Mouse (Mus musculus) c-Kit-positive CD71-positive TER-119-negative erythroid progenitor cells, embryonic 14.5 days (primary cell): ENCODE results near the gene Cpxm2.

Experiments used
- DNase-seq: peaks from one replicate; pipeline ENCODE4 v3.0.0-alpha.2; 2013; ENCODE audit warnings: low read depth

Cpxm2 gene

DNA sequence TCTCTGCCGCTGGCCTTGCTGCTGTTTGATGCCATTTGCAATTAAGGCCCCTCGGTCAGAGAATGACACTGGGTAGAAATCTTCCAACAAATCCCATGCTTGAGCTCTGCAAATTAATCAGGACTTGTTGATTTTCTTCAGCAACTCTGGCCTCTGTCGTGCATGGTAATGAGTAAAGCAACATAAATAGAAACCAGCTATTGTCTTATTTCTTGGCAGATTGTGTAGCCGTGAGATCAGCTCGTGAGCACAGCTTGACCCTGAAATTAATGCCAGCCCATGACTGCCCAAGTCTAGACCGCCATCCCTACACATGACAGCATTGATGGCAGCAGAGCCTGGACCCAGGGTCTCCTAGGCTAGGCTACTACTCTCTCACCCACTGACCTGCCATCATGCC lies 25.9 kb downstream of the Cpxm2 start:
- DNase-seq, result no peak

DNA sequence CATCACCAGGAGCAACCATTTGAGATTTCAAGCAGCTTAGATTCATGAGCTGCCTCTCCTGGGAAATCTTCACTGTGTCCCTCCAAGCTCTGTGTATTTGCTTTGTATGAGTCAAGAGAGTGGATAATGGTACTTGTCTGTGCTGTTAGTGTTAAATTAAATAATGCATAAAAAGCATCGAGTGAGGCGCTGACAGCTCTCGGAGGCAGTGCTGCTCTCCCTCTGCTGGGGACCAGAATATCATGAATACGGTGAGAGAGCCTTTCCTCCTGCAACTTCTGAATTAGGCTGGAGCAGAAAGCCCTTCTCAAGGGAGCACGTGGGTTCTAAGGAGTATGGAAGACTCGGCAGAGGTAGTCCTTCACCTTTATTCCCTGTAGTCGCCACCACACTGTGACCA lies 29.6 kb downstream of the Cpxm2 start:
- DNase-seq, result no peak

DNA sequence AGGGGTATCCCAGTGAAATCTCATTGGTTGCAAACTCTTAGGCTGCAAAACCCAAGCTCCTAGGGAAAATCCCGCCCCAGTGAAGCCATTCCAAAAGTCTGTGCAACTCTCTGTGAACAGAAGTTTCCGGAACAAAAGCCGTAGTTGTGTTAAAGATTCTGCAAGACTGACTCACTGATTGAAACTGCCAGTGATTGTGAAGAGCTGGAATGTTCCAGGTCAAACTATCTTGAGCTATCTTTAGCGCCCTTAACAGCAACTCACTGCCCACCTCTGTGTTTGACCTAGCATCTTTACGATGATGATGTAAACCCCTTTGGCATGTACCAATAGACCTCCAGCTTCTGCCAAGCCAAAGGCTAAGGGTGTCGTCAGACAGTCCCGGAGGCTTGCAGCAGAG lies 31.3 kb downstream of the Cpxm2 start:
- no peak for DNase-seq

DNA sequence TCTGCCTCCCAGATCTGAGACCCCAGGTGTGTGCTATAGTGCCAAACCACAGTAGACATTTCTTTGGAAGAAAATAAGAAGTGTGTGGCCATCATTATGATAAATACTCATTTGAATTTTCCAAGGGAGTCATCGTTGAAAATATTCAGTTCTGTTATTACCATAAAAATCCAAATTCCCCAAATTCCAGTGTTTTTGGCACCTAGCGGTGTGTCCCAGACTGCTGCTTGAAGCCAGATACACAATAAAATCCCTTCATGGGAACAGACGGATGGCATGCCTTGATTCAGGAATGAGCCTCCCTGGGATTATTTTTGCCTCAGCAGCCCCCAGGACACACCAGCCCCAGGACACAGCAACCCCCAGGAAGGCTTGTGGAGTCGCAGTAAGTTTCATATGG lies 34.7 kb downstream of the Cpxm2 start:
- no peak for DNase-seq

DNA sequence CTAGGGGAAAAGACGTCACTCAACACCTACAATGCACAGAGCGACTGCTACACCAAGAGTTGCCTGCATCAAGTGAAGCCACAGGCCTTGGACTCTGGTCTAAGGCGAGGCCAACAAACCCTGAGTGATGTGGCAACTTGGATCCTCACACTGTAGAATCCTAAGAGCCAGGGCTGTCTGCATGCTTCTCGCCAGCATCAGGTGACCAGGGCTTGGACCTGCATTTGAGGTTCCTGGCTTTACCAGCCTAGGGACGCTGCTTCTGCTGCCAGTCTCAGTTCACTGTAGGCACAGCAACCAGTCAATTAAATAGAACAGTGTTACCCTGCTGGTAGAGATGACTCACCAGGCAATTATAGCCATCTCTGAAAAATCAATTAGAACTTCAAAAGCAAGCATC lies 42.8 kb downstream of the Cpxm2 start:
- DNase-seq, result no peak

DNA sequence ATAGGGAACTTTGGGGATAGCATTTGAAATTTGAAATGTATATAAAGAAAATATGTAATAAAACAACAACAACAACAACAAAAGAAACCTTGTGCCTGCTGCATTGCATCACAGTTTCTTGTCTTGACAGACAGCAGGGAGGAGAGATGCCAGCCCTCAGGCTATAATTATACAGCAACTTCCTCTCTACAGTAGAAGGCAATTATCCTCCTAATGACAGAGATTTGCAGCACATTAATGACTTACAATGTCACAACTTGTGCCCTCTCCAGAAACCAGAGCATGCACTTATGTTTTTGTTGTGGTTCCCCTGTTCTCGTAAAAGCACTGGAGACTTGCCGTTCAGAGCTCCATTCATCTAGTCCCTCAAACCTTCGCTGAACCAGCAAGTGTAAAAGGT lies 44.2 kb downstream of the Cpxm2 start:
- DNase-seq, result no peak

DNA sequence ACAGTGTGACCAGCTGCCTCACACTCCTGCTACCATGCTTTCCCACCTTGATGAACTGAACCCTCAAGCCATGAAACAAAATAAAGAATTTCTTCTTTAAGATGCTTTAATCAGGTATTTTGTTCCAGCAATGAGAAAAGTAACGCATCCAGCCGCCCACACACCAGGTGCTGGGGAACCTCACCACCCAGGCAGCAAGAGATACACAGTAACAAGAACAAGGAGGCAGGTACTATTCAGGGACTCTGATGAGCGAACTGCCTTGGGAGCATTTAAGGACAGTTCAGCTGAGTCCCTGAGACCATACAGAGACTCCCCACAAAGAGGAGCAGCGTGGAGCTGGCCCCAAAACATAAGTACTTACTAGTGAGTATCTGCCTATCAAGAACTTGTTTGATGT lies 47.6 kb downstream of the Cpxm2 start:
- no peak for DNase-seq

DNA sequence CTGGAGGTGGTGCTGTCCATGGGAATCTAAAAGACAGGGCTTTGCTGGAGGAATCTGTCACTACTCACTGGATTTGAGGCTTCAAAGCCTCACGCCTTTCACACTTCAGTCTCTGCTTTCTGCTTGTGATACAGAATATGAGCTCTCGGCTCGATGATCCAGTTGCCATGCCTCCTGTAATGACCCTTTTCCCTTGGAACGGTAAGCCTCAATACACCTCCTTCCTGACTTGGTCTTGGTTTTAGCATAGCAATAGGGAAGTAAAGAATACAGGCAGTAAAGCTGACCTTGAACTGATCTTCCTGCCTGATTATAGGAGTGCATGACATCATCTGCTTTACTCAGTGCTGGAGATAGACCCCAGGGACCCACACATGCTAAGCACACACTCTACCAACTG lies 49.2 kb downstream of the Cpxm2 start:
- no peak for DNase-seq

DNA sequence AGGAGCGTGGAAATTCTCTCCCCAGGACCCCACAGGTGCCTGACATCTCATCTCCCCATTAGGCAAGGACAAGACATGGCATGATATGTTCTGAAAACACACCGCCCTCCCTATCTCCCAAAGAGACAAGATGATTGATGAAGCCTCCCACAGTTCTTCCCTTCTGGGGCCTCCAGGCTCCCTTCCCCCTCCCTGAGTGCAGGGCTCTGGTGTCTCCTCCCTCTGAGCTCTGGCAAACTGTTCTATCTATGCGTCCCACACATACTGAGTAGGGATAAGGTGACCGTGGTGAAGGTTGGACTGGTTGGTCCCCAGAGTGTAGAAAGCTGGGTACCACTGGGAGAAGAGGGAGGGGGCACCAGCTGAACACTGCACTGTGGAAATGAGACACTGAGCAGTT lies 56.1 kb downstream of the Cpxm2 start:
- DNase-seq, result no peak

DNA sequence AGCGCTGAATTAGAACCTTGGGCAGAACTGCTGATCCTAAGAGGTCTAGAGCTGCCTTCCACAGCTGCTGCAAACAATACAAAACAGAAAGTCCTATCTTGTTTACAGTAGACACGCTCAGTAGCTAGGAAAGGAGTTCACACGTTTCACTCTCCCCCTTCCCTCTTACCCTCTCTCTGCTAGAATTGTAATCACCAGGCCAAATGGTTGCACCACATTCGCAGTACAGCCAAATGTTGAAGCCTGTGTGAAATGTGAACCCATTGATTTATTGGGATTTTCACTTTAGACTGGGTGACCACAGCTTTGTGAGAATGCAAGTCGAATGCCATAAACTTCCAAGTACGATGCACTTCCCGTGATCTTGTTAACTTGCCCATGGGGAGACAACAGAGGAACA lies 59.9 kb downstream of the Cpxm2 start:
- DNase-seq, result no peak

DNA sequence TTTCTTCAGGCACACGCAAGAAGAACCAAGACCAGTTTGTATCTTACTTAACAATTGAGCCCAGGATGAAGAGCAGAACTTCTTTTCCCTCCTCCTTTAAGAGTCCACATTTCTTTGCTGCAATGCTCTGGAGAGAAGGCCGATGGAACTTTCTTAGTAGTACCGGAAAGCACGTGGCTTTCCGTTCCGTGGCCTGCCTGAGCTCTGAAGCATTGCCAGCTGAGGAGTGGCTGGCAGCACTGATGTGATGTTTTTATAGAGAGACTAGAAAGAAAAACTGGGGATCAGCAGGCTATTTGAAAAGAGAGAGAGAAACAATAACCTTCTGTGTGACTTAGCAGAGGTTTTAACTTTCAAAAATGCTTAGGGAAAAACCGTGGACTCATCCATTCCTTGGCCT lies 63.0 kb downstream of the Cpxm2 start:
- DNase-seq, result no peak

DNA sequence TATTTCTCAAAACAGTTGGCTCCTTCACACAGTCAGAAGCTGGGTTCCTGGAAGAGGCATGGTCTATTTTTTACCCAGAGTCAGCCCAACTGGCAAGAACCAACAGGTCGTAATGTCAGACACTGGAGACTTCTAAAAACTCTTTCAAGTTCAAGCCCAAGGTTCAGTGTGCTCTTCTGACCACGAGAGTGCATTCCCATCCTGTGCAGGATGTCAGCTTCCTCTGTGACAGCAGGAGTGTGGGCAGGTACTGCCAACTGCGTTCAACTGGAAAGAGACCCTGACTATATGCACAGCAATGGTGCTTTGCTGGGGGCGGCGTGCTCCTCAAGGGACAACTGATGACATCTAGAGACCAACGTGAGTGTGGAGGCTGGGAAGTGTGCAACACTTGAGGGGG lies 65.9 kb downstream of the Cpxm2 start:
- no peak for DNase-seq

DNA sequence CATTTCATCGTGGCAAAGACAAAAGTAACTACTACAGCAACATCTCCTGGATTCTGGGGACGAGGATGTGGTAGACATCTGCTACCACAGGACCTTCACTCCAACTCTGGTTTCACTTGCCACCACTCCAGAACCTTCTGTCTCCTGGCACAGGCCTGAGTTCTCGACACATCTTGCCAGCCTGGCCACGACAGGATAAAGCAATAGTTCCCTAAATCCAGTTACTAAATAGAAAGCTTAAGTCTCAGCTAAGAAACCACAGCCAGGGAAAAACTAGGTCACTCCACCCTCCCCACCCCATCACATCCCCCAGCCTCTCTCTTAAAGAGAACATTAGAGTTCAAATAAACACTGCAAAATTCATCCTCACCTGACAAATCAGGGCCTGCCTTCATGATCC lies 66.4 kb downstream of the Cpxm2 start:
- no peak for DNase-seq

DNA sequence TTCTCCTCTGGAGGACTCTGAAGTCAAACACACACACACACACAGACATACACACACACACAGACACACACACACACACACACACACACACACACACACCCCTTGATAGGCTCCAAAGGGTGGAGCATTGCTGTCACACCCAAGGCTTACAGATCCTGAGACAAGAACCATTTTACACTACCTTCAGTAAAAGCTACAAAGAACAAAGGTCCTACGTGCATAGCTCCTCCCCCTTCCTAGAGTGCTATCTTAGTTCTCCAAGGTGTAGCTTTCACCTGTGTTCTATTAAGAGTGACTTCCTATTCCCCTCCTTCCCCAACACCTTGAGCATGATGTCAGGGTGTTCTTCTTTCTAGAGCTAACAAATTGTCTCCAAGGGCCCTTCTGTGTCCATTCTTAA lies 78.7 kb downstream of the Cpxm2 start:
- no peak for DNase-seq

DNA sequence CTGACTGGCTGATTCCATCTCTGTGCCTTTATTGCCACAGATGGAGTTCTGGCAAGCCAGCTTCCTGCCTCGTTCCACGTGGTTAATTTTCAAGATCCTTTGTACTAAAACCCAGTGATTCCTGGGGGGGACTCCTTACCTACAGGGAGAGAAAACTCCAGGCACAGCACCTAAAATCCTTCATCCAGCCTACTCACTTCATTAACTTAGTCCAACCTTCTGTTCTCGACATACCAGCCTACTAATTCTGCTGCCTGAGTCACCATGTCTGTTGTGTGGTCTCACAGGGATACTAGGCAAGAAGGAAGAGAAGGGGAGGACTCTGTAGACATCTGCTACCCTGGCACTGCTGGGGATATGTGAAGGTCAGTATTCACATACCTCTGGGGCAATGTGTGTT lies 80.0 kb downstream of the Cpxm2 start:
- no peak for DNase-seq

DNA sequence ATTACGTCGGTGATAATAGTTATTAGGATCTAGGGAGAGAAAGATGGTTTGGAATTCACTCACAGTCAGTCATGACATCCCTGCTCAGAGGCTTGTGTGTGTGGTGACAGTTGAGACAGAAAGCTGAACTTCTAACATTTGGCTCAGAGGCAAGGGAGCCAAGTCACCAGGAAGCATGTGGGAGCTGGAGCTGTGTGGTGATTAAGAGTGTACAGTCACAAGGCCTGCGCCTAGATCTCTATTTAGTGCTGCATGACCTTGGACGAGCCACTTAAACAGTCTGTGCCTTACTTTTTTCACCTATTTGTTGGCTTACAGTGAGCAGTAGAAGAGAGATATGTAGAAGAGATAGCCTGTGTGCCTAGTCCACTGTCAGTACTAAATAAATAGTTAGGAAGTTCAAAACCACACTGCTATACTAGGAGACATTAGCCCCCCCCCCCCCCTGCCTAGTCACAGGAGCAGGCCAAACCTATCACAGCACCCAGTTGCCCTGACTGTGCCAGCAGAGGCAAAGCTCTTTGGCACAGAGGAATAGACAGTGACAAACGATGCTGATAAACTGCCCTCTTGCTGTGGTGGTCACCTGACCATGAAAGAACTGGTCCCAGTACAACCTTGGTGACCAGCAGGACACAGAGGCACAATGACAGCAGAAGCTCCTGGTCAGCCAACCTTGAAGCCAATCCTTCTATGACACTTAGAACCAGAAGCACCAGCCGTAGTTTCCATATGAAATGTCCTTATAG lies 83.5 kb downstream of the Cpxm2 start:
- no peak for DNase-seq

DNA sequence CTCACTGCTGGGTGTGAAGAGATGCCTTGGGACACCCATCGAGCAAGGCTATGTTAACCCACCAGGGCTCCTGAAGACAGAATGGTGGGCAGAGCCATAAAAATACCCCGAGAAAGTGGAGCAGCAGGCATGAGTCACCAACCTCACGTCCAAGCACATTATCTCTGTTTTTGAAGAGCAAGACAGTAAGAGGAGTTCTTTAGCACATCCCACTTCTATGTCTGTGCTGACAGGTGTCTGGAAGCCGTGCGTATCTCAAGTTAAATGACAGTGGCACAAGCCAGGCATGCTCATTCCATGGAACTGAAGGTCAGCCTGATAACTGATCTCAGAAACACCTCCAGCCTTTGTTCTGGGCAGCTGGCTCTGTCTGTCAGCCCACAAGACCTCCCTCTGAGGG lies 86.6 kb downstream of the Cpxm2 start:
- no peak for DNase-seq

DNA sequence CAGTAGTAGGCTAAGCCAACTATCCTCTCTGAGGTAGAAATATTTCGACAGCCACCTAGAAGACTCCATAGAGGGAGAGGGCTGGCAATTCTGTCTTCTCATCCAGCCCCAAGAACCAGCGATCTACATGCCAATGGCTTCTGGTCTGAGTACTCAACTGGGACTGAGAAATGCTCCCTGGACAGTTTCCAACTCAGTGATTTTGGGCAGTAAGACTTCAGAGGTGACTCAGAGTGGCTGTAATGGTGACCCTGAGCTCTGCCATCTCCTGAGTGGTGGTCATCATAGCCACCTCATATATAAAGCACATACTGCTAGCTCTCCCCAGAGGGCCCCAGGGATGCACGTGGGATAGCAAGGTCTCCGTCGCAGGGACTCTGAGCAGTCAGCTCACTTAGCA lies 87.0 kb downstream of the Cpxm2 start:
- DNase-seq, result no peak

DNA sequence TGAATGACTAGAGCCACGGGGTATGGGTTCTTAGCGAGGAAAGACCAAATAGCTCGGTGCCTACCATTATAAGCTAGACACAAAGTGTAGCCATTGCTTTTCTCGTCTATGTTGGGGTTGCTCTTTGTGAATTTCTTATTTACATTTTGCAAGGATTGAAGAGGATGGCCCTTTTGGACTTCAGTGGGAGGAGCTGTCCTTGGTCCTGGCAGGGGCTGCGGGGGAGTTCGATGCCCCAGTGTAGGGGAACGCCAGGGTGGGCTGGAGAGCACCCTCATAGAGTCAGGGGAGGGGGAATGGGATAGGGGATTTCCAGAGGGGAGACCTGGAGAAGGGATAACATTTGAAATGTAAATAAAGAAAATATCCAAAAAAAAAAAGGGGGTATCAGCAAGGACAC lies 94.4 kb downstream of the Cpxm2 start:
- DNase-seq, result no peak

DNA sequence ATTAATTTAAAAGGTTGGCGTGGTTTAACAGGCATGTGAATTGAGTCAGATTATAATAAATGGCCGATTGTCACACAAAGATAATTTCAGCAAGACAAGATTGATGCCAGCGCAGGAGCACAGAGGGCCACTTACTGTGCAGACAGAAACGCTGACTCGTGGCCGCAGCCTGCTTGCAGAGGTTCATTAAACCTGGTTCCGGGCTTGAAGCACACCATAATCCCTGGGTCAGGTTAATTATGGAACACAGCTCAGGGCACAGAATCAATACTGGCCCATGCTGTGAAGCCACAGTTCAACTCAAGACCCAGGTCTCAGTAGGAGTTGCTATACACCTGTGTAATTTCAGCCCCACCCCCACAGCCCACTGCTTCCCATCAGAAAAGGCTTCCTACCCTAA lies 98.0 kb downstream of the Cpxm2 start:
- no peak for DNase-seq

DNA sequence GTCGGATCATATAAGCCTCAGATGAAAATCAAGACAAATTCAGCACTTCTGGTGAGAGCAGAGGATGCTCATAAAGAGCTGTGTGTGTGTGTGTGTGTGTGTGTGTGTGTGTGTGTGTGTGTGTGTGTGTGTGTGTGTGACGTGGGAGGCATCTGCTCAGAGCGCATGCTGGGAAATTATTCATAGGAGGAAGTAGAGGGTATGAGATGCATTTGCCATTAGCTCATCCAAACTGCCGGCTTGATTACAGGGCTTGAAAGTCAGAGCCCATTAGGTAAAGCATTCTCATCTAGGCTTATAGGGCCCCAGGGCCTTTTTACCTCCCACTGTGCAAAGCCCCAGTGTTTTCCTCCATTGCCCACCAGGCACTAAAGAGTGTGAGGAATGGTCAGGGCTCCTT lies 107.9 kb downstream of the Cpxm2 start:
- DNase-seq, result no peak

DNA sequence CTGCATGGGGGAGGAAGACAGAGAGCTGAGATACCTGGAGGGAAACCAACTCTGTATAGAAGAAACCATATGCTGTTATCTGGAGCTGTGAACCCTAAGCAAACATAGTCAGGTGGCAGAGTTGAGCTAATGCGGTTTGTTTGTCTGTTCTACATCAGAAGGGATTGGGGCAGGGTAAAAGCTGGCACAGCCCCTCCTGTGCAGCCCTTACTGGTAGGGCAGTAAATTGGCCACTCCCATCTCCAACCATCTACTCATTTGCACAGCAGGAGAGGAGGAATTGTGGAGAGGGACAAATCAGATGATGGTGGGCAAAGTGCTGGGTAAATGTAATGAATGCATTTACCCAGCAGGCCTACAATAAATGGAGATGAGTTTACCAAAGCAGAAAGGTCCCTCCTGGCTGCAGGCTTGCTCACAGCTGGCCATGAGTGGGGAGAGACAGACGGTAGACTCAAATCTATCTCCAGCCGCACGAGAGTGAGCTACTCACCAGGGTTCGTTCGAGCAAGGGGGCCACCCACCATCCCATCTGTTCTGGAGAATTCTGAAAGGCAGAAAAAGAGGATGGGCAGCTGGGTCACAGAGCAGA lies 122.5 kb downstream of the Cpxm2 start:
- no peak for DNase-seq

DNA sequence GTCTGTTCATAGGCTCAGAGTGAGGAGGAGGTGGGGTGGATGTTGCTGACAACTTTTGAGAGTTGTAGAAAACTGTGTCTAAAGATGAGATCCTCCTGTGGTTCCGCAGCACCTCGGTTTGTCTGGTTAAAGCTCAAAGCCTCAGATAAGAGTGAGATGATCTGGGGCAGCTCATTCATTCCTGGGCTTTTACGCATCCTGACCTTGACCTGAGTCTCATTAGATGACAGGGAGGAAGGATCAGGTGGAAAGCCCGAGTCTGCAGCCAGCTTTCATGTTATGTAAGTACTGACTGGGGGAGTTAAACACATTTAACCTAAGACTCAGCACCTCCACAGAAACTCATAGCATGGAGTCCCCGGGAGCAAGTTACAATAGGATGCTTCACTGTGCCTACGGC lies 127.9 kb downstream of the Cpxm2 start:
- no peak for DNase-seq

DNA sequence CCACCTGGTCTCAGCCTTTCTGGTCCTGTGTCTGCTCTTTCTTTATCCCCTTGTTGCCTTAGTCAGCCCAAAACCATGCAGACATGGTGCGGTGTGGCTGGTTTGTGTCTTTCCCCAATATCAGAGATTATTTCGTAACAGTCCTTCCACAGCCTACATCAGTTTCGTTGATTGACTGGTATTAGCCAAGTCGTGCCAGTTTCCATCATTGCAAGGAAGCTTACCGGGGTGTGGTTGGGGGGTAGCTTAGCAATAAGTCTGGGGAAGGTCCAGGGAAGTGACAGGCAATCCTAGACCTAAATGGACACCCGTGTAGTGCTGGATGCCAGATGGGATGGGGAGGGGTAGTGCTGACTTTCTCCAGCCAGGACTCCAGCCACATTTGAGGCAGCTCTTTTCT lies 128.9 kb downstream of the Cpxm2 start:
- DNase-seq, result no peak
